Mouse (Mus musculus) midbrain, embryonic 16.5 days (tissue): ENCODE measurements at regions not wholly inside any gene's neighbourhood (a gene's known extent, or its start where the extent isn't known, plus 50 kb on each side); places are given as distances from the start of the nearest gene placed in this dataset.

ENCODE experiments used
- ATAC-seq: fragments of 200-750 bp; cut with Nextera tagmentation; 2 replicates; pipeline ENCODE4 v1.8.0; 2017; ENCODE audit warnings: moderate TSS enrichment
- H3K27ac ChIP-seq: fragments of 300-500 bp; sonication (generic); 2 replicates; pipeline ENCODE4 v1.5.1; 2014; ENCODE audit warnings: mild to moderate bottlenecking, low read length, mixed read lengths
- H3K27me3 ChIP-seq: fragments of 300-500 bp; sonication (generic); 2 replicates; pipeline ENCODE4 v1.6.1; 2014; ENCODE audit warnings: low read depth, low read length, mixed read lengths; ENCODE audit not compliant: control insufficient read depth, insufficient read depth
- H3K36me3 ChIP-seq: fragments of 300-500 bp; sonication (generic); 2 replicates; pipeline ENCODE4 v1.6.1; 2014; ENCODE audit warnings: mild to moderate bottlenecking, low read length, moderate library complexity, mixed read lengths; ENCODE audit not compliant: control insufficient read depth, insufficient read depth
- H3K4me1 ChIP-seq: fragments of 300-500 bp; sonication (generic); 2 replicates; pipeline ENCODE4 v1.6.1; 2014; ENCODE audit warnings: mild to moderate bottlenecking, low read length, mixed read lengths; ENCODE audit not compliant: control insufficient read depth, insufficient read depth
- H3K4me2 ChIP-seq: fragments of 300-500 bp; sonication (generic); 2 replicates; pipeline ENCODE4 v1.6.1; 2014; ENCODE audit warnings: mild to moderate bottlenecking, low read length, mixed read lengths
- H3K4me3 ChIP-seq: fragments of 300-500 bp; sonication (generic); 2 replicates; pipeline ENCODE4 v1.5.1; 2014; ENCODE audit warnings: low read depth, mild to moderate bottlenecking, low read length, moderate library complexity, mixed read lengths
- H3K9ac ChIP-seq: fragments of 300-500 bp; sonication (generic); 2 replicates; pipeline ENCODE4 v1.6.1; 2014; ENCODE audit warnings: low read depth, low read length, mixed read lengths
- H3K9me3 ChIP-seq: fragments of 300-500 bp; sonication (generic); replicated peaks from 2 replicates; pipeline ENCODE4 v1.6.1; 2014; ENCODE audit warnings: mild to moderate bottlenecking, low read length, mixed read lengths; ENCODE audit not compliant: control insufficient read depth, poor library complexity, severe bottlenecking
- WGBS: fragments of 180-500 bp; shearing (Covaris S2); extraction: QIAGEN DNeasy Blood & Tissue Kit; methylation state at CpG from one replicate; pipeline ENCODE4 v1.1.7; 2014; 5-methylcytosine and 5-hydroxymethylcytosine counted together

DNA sequence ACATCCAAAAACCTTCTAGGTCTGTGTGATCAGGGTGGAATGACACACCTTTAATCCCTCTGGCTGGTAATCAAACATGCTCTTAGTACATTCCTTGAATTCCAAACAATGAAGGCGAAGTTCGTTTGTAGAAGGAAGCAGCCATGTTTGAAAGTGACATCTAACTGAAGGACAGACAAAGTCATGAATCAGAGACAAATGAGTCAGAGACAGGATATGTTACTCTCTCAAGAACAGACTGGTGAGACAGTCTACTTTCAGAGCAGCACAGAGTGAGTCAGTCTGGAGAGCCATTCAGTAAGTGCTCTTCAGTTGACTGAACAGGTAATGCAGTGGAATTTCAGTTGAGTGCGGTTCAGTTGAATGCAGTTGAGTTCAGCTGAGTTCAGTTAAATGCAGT lies 150.4 kb downstream of the Cpe start:
- H3K4me2 ChIP-seq: no peak overlapping the region
- ATAC-seq: no peak
- no peaks in the 10 kb centered on the region for H3K36me3 ChIP-seq
- H3K9me3 ChIP-seq: peaks cover 6% of the 10 kb centered on the region
- 86% methylated on average over 3 of the region's 3 CpGs for WGBS
- H3K9ac ChIP-seq: no peak overlapping the region
- H3K4me1 ChIP-seq: no peaks in the 10 kb centered on the region
- H3K4me3 ChIP-seq: no peak overlapping the region
- H3K27ac ChIP-seq: no peak overlapping the region
- H3K27me3 ChIP-seq: no peaks in the 10 kb centered on the region

DNA sequence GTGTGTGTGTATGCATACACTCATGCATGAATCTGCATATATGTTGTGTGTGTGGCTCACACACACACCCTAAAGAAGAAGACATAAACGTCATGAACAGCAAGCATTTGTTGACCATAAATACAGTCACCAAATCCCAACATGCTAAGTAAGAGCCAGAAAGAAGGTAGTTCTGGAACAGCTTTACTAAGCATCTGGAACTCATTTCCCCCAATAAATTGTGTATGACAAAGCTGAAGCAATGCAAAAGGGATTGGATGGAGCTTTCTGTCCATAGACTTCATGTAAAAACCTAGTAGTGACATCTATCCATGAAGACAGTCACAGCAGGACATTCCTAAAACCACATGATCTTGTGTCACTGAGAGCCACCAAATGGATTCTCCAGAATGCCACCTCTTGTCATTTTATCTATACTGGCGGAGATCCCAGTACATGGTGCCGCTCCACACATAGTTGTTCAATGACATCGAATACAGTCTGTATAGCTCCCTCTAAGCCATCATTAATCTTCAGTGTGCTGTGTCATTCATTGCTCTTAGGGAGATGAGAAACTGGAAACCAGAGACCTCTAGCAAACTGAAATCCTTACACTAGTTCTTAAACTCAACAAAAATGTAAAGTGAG lies 152.9 kb downstream of the Cpe start:
- H3K9me3 ChIP-seq: peaks cover 6% of the 10 kb centered on the region
- ATAC-seq: no peak
- H3K4me3 ChIP-seq: no peak overlapping the region
- no peak overlapping the region for H3K27ac ChIP-seq
- H3K9ac ChIP-seq: no peak overlapping the region
- no peaks in the 10 kb centered on the region for H3K4me1 ChIP-seq
- no peaks in the 10 kb centered on the region for H3K27me3 ChIP-seq
- H3K4me2 ChIP-seq: no peak overlapping the region
- H3K36me3 ChIP-seq: no peaks in the 10 kb centered on the region
- WGBS: 93% methylated on average over 4 of the region's 4 CpGs

- no peak overlapping the region for H3K27ac ChIP-seq
- 90% methylated on average over 2 of the region's 2 CpGs for WGBS
- ATAC-seq: no peak
Measured at GRCm38 (mm10) chr8:64531780-64532179, 161.1 kb downstream of the Cpe start.

GRCm38 (mm10) chr8:64522441-64523102 lies 170.3 kb downstream of the Cpe start:
- H3K27ac ChIP-seq: no peak overlapping the region
- no peak for ATAC-seq
- no peaks in the 10 kb centered on the region for H3K36me3 ChIP-seq
- 89% methylated on average over 8 of the region's 8 CpGs for WGBS
- H3K4me3 ChIP-seq: no peak overlapping the region
- H3K9ac ChIP-seq: no peak overlapping the region
- no peaks in the 10 kb centered on the region for H3K4me1 ChIP-seq
- H3K9me3 ChIP-seq: no peaks in the 10 kb centered on the region
- H3K27me3 ChIP-seq: no peaks in the 10 kb centered on the region
- no peak overlapping the region for H3K4me2 ChIP-seq

More at GRCm38 (mm10) chr8:64531780-64532179, 161.1 kb downstream of the Cpe start:
- Histone ChIP-seq H3K4me2 (no peak overlapping the region), H3K9ac (no peak overlapping the region), H3K4me1 (no peaks in the 10 kb centered on the region), H3K9me3 (no peaks in the 10 kb centered on the region), H3K36me3 (no peaks in the 10 kb centered on the region), H3K4me3 (no peak overlapping the region), H3K27me3 (no peaks in the 10 kb centered on the region)

DNA sequence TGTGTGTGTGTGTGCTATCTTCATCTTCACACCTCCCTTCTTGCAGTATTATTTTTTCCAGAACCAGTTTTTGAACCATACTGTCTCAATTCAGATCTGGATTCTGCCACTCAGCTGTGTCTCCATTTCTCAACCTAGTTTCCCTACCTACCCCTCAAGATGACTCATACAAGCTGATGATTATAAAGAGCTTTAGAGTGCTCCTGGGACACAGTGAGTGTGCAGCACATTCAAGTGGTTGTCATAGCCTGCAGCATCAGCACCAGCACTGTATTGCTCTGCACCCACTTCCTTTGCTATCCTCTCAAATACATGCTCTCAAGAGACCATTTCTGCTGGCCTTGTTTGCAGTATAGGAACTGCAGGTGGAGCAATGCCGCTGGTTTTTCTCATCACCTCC lies 173.2 kb downstream of the Cpe start:
- Histone ChIP-seq H3K9ac (no peak overlapping the region), H3K4me3 (no peak overlapping the region), H3K4me1 (no peaks in the 10 kb centered on the region), H3K27ac (no peak overlapping the region), H3K27me3 (no peaks in the 10 kb centered on the region), H3K36me3 (no peaks in the 10 kb centered on the region), H3K4me2 (no peak overlapping the region), H3K9me3 (no peaks in the 10 kb centered on the region)
- WGBS: 81% methylated on average over 1 of the region's 1 CpGs
- no peak for ATAC-seq

- Histone ChIP-seq H3K4me1 (no peaks in the 10 kb centered on the region), H3K27me3 (no peaks in the 10 kb centered on the region), H3K9ac (no peak overlapping the region), H3K4me2 (no peak overlapping the region), H3K9me3 (no peaks in the 10 kb centered on the region), H3K4me3 (no peak overlapping the region), H3K36me3 (no peaks in the 10 kb centered on the region), H3K27ac (no peak overlapping the region)
- no peak for ATAC-seq
- WGBS: 90% methylated on average over 5 of the region's 5 CpGs
Measured at GRCm38 (mm10) chr8:64515923-64516322, 176.9 kb downstream of the Cpe start.

DNA sequence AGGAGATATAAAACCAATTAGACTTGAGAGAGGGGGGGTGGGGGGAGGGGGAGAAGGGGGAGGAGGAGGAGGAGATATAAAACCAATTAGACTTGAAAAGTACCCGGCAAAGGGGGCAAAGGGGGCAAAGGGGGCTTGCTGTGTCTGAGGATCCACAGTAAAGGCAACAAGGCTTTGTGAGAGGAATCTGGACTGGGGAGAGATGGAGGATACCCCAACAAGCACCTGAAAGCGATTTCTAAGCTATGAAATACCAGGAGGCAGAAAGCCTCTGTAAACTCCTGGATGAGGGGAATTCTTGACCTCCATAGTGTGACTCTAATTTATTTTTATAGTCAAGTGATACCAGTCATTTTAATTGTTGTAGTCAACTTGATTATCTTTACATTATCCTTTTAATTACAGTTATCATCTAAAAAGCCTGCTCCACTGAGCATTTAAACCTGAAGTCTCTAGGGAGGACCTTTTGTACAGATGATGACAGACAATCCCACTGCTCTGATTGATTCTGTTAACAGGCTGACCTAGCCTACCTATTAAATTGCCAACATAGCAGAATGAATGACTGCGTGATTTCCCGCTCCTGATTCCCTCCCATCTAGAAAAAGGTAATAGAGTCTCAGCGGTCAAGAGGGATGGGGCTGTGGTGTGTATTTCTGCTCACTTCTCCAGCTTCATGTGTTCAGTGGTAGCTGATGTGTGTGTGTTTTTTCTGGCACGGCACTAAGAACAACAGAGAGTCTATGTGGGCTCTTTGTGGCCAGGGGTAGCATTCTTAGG lies 195.4 kb downstream of the Cpe start:
- WGBS: 41% methylated on average over 6 of the region's 6 CpGs
- no peaks in the 10 kb centered on the region for H3K27me3 ChIP-seq
- peaks cover 11% of the 10 kb centered on the region for H3K4me1 ChIP-seq
- H3K27ac ChIP-seq: no peak overlapping the region
- no peak for ATAC-seq
- H3K4me2 ChIP-seq: no peak overlapping the region
- no peak overlapping the region for H3K4me3 ChIP-seq
- H3K9ac ChIP-seq: no peak overlapping the region
- no peaks in the 10 kb centered on the region for H3K36me3 ChIP-seq
- no peaks in the 10 kb centered on the region for H3K9me3 ChIP-seq

- H3K9ac ChIP-seq: no peak overlapping the region
- 17% methylated on average over 14 of the region's 14 CpGs for WGBS
Measured at GRCm38 (mm10) chr8:64496333-64497213, 196.3 kb downstream of the Cpe start.

More at GRCm38 (mm10) chr8:64496333-64497213, 196.3 kb downstream of the Cpe start:
- H3K4me1 ChIP-seq: peaks cover 11% of the 10 kb centered on the region
- no peaks in the 10 kb centered on the region for H3K27me3 ChIP-seq
- peak overlapping the region; percentile 32 for H3K4me2 ChIP-seq
- ATAC-seq: peak; percentile 84
- H3K4me3 ChIP-seq: no peak overlapping the region
- no peaks in the 10 kb centered on the region for H3K9me3 ChIP-seq
- H3K36me3 ChIP-seq: no peaks in the 10 kb centered on the region
- 0 out of 2 replicates have a peak overlapping the region, but pooled peaks have one; percentile 4 for H3K27ac ChIP-seq
